Mouse (Mus musculus): ENCODE results near the gene Cdkl4. TPM values are rescaled to one million over a fixed set of nuclear protein-coding genes. Genes with fewer than 3 reads are reported as not detected.
"Not testable (repeated sequence)": the region's sequence is repeated elsewhere in the genome, so short reads cannot be mapped to it uniquely, and the experiment has no call there.

Cdkl4 gene
- polyA plus RNA-seq, 1 experiment from 2014 or later = 0.04 TPM

DNA sequence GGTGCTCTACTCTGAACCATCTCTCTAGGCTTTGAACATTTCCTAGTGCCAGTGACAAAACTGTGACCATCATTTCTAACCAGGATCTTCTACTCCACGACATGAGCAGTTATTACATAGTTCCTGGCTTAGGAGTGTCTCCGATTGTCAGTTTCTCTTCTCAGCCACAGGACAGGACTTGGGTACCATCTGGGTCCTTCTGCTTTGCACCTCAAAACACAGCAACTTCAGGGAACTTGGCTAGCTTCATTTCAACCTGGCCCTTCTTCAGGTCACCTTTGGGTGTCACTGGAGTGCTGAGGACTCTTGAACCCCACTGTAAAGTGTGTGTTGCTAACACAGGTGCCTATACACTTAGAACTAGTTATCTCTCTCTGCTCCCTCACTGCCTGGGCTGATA is 30.8 kb downstream of the Cdkl4 start:
- peaks cover 6% of the 10 kb centered on the region for H3K27me3 ChIP-seq
- POLR2A ChIA-PET = no interaction called here
- CTCF ChIA-PET = interaction anchor here (1.7 kb wide), 1 partner anchor 14 kb away, joined by 3 read pairs; no protein-coding TSS in a partner anchor
- no peak for TF ChIP-seq CTCF (IDR thresholded peaks at IDR 0.05)
- no peak for ATAC-seq
- in situ Hi-C loops (cut with MboI; ENCODE audit: low pct_unique_long_range_greater_than_20kb) = no loop called here
- no peak for DNase-seq (ENCODE audit: low read depth, low spot score)

DNA sequence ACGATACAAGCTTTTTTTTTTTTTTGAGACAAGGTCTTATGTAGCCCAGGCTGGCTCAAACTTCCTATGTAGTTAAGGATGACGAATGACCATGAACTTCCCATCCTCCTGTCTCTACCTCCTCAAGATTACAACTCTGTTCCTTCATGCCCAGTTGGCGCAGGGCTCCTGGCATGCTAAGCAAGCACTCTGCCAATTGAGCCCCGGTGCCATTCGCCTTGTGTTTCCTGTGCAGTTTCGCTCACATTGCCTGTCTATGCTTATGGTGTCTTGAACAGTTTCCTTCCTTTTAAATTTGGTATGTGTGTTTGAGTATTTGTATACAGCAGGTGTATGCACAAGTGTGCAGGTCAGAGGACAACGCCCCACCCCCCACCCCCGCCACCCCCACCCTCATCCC is 31.4 kb downstream of the Cdkl4 start:
- in situ Hi-C loops (cut with MboI; ENCODE audit: low pct_unique_long_range_greater_than_20kb) = no loop called here
- no peak for DNase-seq (ENCODE audit: low read depth, low spot score)
- ChIA-PET POLR2A (no interaction called here), CTCF (no interaction called here)
- ATAC-seq = no peak
- peaks cover 6% of the 10 kb centered on the region for H3K27me3 ChIP-seq
- no peak for TF ChIP-seq CTCF (IDR thresholded peaks at IDR 0.05)

DNA sequence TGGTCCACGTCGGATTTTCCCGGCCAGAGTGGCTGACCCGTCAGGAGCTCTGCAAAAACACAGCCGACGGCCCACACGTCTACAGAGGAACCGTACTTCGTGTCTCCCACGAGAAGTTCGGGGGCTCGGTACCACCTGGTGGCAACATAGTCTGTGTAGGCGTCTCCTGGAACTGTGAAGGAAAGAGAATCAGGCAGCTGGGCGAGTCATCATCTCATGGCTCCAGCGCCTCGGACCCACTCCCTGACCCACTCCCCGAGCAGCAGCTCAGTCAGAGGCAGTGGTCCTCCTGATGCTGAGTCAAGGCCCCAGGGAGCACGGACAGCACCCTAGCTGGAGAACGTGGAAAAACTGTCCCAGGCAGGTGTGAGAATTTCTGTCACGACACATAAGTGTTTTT is 34.0 kb downstream of the Cdkl4 start:
- no peak for ATAC-seq
- peaks cover 6% of the 10 kb centered on the region for H3K27me3 ChIP-seq
- in situ Hi-C loops (cut with MboI; ENCODE audit: low pct_unique_long_range_greater_than_20kb) = no loop called here
- ChIA-PET POLR2A (no interaction called here), CTCF (no interaction called here)
- no peak for DNase-seq (ENCODE audit: low read depth, low spot score)
- no peak for TF ChIP-seq CTCF (IDR thresholded peaks at IDR 0.05)

DNA sequence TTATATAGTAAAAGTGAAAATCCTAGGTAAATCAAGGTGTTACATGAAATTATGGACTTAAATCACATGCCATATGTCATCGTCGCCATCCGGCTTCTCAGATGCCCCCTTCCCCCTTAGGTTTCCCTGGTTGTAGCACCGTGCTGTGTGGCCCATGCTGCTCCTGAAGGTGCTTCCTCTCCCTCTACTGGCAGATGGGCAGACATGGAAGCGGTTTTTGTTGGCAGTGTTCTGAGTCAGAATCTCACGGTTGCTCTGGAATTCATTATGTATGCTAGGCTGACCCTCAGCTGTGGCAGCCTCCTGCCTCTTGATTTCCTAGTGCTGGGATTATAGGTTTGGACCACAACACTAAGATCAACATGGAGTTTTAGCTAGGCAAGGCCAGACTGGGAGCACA is 40.5 kb downstream of the Cdkl4 start:
- DNase-seq (ENCODE audit: low read depth, low spot score) (no peak), ATAC-seq (peak; percentile 65)
- no peak for TF ChIP-seq CTCF (IDR thresholded peaks at IDR 0.05)
- ChIA-PET POLR2A (no interaction called here), CTCF (interaction anchor here (1.4 to 3.4 kb wide), 2 partner anchors 23 to 82 kb away, joined by 4 to 13 read pairs; no protein-coding TSS in a partner anchor)
- in situ Hi-C loops (cut with MboI; ENCODE audit: low pct_unique_long_range_greater_than_20kb) = no loop called here
- H3K27me3 ChIP-seq = no peaks in the 10 kb centered on the region

DNA sequence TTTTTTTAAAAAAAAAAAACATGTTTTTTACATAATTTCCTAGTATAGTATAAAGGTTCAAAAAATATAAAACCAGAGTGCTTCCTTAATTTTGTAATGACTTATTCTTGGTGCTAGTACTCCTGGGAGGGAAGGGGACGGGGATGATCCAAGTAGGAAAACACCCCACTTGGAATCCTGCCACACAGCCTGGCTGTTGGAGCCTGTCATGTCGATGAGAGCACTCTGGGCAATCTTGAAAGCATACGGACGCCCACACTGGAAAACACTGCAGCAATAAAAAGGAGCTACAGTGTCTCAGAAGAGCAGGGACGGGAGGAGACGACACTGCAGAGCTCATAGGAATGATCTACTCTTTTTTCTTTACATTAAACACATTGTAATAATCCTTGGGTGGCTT is 42.0 kb downstream of the Cdkl4 start:
- ATAC-seq (no peak), DNase-seq (ENCODE audit: low read depth, low spot score) (no peak)
- in situ Hi-C loops (cut with MboI; ENCODE audit: low pct_unique_long_range_greater_than_20kb) = no loop called here
- ChIA-PET POLR2A (interaction anchor here (0.6 kb wide), 1 partner anchor 10 kb away, joined by 3 read pairs; no protein-coding TSS in a partner anchor), CTCF (no interaction called here)
- no peak for TF ChIP-seq CTCF (IDR thresholded peaks at IDR 0.05)
- no peaks in the 10 kb centered on the region for H3K27me3 ChIP-seq

DNA sequence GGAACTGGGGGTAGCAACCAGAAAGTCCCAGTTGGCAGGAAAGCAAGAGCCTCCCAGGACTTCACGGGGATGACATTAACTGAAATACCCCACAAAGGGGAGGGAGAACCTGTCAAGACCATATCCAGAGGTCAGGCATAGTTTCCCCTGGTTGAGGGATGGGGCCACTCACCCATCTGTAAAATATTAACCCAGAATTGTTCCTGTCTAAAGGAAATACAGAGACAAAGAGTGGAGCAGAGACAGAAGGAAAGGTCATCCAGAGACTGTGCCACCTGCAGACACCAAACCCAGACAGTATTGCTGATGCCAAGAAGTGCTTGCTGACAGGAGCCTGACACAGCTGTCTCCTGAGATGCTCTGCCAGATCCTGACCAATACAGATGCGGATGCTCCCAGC is 46.3 kb downstream of the Cdkl4 start:
- POLR2A ChIA-PET; ATAC-seq; DNase-seq (ENCODE audit: low read depth, low spot score); CTCF ChIA-PET; H3K27me3 ChIP-seq; in situ Hi-C loops (cut with MboI; ENCODE audit: low pct_unique_long_range_greater_than_20kb): not testable (repeated sequence)

DNA sequence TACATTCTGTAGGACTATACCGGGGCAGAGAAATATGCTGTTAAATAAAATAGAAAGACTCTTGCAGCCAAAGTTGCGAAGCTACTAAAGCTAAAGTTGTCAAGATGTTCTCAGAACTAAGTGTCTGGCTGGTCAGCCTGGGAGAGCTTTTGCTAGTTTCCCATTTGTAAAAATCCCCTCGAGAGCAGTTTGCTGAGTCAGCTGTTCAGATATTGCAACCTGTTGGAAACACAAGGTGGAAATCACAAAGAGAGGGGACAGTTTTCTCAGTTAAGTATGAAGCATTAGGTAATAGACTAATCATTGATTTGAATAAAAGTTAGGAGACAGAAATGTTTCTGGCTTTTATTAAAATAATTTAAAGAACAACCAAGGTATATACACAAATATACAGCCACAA is 54.4 kb downstream of the Cdkl4 start:
- no peak for DNase-seq (ENCODE audit: low read depth, low spot score)
- no peak for ATAC-seq
- in situ Hi-C loops (cut with MboI; ENCODE audit: low pct_unique_long_range_greater_than_20kb) = no loop called here
- ChIA-PET CTCF (interaction anchor here (1.6 kb wide), 1 partner anchor 36 kb away, joined by 3 read pairs; no protein-coding TSS in a partner anchor), POLR2A (no interaction called here)
- no peak for TF ChIP-seq CTCF (IDR thresholded peaks at IDR 0.05)
- H3K27me3 ChIP-seq = peaks cover 16% of the 10 kb centered on the region

DNA sequence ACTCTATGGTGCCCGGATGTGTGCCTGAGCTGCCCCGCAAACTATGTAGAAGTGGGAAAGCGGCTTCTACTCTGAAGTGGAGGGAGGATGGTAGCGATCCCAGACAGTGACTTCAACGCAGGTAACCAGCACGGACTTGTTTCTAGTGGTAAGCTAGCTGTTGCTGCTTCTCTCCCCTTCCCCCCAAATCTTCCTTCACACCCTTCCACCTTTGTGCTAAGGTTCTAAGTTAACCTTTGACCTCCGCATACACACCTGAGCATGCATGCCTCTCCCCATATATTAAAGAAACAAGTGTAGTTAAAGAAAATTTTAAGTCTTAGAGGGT is 55.4 kb downstream of the Cdkl4 start:
- ATAC-seq (no peak), DNase-seq (ENCODE audit: low read depth, low spot score) (no peak)
- no peak for TF ChIP-seq CTCF (IDR thresholded peaks at IDR 0.05)
- in situ Hi-C loops (cut with MboI; ENCODE audit: low pct_unique_long_range_greater_than_20kb) = no loop called here
- CTCF ChIA-PET = no interaction called here
- peaks cover 16% of the 10 kb centered on the region for H3K27me3 ChIP-seq
- POLR2A ChIA-PET = no interaction called here

DNA sequence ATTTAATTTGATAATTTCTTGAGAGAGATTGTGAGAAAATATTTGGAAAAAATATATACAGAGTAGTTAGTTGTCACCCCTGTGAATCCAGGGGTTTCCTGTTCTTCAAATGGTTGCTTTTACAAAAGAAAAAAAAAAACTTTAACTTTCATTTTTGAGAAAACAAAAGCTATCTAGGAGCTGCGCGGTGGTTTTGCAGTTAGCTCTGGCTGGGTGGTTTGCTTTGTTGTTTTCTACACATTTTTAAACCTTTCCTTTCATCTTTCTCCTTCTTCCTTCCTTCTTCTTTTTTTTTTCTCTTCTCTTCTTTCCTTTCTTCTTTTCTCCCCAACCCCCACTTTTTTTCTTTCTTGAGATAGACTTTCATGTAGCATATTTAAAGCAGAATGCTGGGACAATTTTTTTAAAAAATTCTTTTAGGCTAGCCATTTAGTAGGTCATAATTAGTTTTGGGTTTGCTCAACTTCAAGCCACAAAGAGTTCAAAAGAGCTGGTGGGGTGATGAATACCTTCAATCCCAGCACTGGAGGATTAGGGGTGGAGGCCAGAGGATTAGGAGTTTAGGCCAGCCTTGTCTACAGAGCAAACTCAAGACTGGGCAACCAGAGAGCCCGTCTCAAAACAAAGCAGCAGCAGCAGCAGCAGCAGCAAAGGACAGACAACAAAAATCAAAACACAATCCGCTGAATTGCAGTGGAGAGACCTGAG is 55.9 kb downstream of the Cdkl4 start:
- peaks cover 16% of the 10 kb centered on the region for H3K27me3 ChIP-seq
- DNase-seq (ENCODE audit: low read depth, low spot score) = no peak
- POLR2A ChIA-PET = no interaction called here

DNA sequence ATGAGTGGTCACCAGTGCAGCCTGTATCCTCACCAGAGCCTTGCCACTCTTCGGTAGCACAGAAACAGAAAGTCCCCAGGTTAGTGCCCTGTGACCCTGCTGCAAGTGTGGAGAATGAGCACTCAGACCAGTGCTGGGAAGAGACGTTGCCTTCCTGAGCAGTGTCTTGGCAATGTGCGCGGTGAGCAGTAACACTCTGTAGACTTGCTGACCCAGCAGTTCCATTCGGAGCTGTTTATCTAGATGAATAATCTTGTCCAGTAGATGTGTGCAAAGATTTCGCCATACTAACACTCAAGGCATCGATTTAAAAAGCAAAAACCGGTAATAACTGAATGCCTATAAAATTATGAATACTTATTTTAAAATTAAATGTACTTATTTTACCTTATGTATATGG is 57.1 kb downstream of the Cdkl4 start:
- DNase-seq (ENCODE audit: low read depth, low spot score) = no peak
- peaks cover 13% of the 10 kb centered on the region for H3K27me3 ChIP-seq
- TF ChIP-seq CTCF (IDR thresholded peaks at IDR 0.05) = no peak
- ChIA-PET POLR2A (no interaction called here), CTCF (no interaction called here)
- ATAC-seq = no peak
- in situ Hi-C loops (cut with MboI; ENCODE audit: low pct_unique_long_range_greater_than_20kb) = no loop called here

More for the DNA sequence above, 55.9 kb downstream of the Cdkl4 start:
- no peak for ATAC-seq
- no peak for TF ChIP-seq CTCF (IDR thresholded peaks at IDR 0.05)
- in situ Hi-C loops (cut with MboI; ENCODE audit: low pct_unique_long_range_greater_than_20kb) = no loop called here
- CTCF ChIA-PET = interaction anchor here (0.7 kb wide), 1 partner anchor 16 kb away, joined by 3 read pairs; no protein-coding TSS in a partner anchor

DNA sequence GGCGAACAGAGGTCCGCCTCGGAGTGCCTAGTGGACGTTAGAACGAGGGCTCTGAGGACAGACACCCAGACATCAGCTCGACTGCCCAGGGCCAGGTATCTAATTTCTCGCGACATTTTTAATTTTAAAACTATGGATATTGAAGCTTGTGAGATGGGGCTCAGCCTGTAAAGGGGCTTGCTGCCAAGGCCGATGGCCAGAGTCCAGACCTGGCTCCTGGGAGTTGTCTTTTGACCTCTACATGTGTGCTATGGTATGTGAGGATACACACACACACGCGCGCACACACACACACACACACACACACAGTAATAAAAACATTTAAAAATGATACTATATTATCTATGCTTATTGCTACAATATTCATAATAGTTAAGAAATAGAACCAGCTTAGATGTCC is 58.8 kb downstream of the Cdkl4 start:
- POLR2A ChIA-PET = no interaction called here
- no peak for TF ChIP-seq CTCF (IDR thresholded peaks at IDR 0.05)
- DNase-seq (ENCODE audit: low read depth, low spot score) = no peak
- in situ Hi-C loops (cut with MboI; ENCODE audit: low pct_unique_long_range_greater_than_20kb) = no loop called here
- H3K27me3 ChIP-seq = peaks cover 11% of the 10 kb centered on the region
- CTCF ChIA-PET = interaction anchor here (1.2 kb wide), 1 partner anchor 43 kb away, joined by 3 read pairs; no protein-coding TSS in a partner anchor
- no peak for ATAC-seq

DNA sequence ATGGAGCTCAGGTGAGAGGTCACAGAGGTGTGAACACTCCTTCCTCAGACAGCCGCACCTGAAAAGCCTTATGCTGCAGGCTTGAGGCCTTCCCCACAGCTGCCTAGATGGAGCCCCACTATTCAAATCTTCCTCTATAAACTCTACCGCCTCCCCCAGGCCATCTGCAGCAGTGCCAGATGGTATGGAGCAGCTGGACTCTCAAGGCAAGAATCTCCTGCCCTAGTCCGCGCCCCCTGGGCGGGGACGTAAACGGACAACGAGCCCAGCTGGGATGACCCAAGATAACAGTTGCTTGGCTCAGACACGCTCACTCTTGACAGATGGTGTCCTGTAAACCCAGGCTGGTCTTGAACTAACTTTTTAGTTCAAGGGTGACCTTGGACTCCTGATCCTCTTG is 60.4 kb downstream of the Cdkl4 start:
- H3K27me3 ChIP-seq = peaks cover 9% of the 10 kb centered on the region
- DNase-seq (ENCODE audit: low read depth, low spot score) (no peak), ATAC-seq (no peak)
- in situ Hi-C loops (cut with MboI; ENCODE audit: low pct_unique_long_range_greater_than_20kb) = no loop called here
- ChIA-PET CTCF (no interaction called here), POLR2A (no interaction called here)
- TF ChIP-seq CTCF (IDR thresholded peaks at IDR 0.05) = no peak
